Mouse (Mus musculus) lung, embryonic 16.5 days (tissue): ENCODE data around the gene Olfr13. TPM values are rescaled to one million over a fixed set of nuclear protein-coding genes. Genes with fewer than 3 reads are reported as not detected.
"Not testable (repeated sequence)": the region's sequence is repeated elsewhere in the genome, so short reads cannot be mapped to it uniquely, and the experiment has no call there.

Source experiments
- ATAC-seq: fragments of 200-750 bp; cut with Nextera tagmentation; 2 replicates; pipeline ENCODE4 v1.8.0; 2017; ENCODE audit warnings: low read depth, mild to moderate bottlenecking, moderate library complexity
- H3K27ac ChIP-seq: fragments of 300-500 bp; sonication (generic); 2 replicates; pipeline ENCODE4 v1.5.1; 2014; ENCODE audit warnings: mild to moderate bottlenecking, control low read depth, low read length
- H3K27me3 ChIP-seq: fragments of 300-500 bp; sonication (generic); 2 replicates; pipeline ENCODE4 v1.6.1; 2014; ENCODE audit warnings: low read depth, low read length, mixed read lengths; ENCODE audit not compliant: control insufficient read depth, insufficient read depth
- H3K36me3 ChIP-seq: fragments of 300-500 bp; sonication (generic); 2 replicates; pipeline ENCODE4 v1.6.1; 2014; ENCODE audit warnings: low read length; ENCODE audit not compliant: control insufficient read depth, insufficient read depth
- H3K4me1 ChIP-seq: fragments of 300-500 bp; sonication (generic); replicated peaks from 2 replicates; pipeline ENCODE4 v1.6.1; 2014; ENCODE audit warnings: low read length, mixed read lengths; ENCODE audit not compliant: control insufficient read depth, insufficient read depth
- H3K4me2 ChIP-seq: fragments of 300-500 bp; sonication (generic); 2 replicates; pipeline ENCODE4 v1.6.1; 2014; ENCODE audit warnings: low read depth, low read length, control low read depth
- H3K4me3 ChIP-seq: fragments of 300-500 bp; sonication (generic); 2 replicates; pipeline ENCODE4 v1.5.1; 2014; ENCODE audit warnings: mild to moderate bottlenecking, low read length, control low read depth
- H3K9ac ChIP-seq: fragments of 300-500 bp; sonication (generic); 2 replicates; pipeline ENCODE4 v1.6.1; 2014; ENCODE audit warnings: low read length, control low read depth
- H3K9me3 ChIP-seq: fragments of 300-500 bp; sonication (generic); 2 replicates; pipeline ENCODE4 v1.6.1; 2016; ENCODE audit warnings: low read length; ENCODE audit not compliant: control insufficient read depth
- WGBS: fragments of 180-500 bp; shearing (Covaris S2); extraction: QIAGEN DNeasy Blood & Tissue Kit; methylation state at CpG from one replicate; pipeline ENCODE4 v1.1.7; 2014; 5-methylcytosine and 5-hydroxymethylcytosine counted together
- polyA plus RNA-seq: library from polyadenylated mRNA; unstranded; fragments of >200 nt; fragmentation: Nextera tagmentation; extraction: Ambion mirVana; gene quantifications from 2 replicates; pipeline ENCODE4 v1.2.1, GENCODE M21; 2015

Olfr13 gene
- polyA plus RNA-seq, 1 experiment from 2014 or later = not detected

- Histone ChIP-seq H3K27ac (0 out of 2 replicates have a peak overlapping the region, but pooled peaks have one; percentile 22), H3K4me3 (no peak overlapping the region), H3K4me1 (0 out of 2 replicates have a peak, but pooled peaks cover 2% of the 10 kb centered on the region), H3K4me2 (no peak overlapping the region), H3K9me3 (no peaks in the 10 kb centered on the region), H3K27me3 (no peaks in the 10 kb centered on the region), H3K36me3 (no peaks in the 10 kb centered on the region), H3K9ac (no peak overlapping the region)
- peak; percentile 57 for ATAC-seq
- WGBS = 19% methylated on average over 3 of the region's 3 CpGs
These were observed 26.2 kb downstream of the Olfr13 start for GRCm38 (mm10) chr6:43198094-43198493.

DNA sequence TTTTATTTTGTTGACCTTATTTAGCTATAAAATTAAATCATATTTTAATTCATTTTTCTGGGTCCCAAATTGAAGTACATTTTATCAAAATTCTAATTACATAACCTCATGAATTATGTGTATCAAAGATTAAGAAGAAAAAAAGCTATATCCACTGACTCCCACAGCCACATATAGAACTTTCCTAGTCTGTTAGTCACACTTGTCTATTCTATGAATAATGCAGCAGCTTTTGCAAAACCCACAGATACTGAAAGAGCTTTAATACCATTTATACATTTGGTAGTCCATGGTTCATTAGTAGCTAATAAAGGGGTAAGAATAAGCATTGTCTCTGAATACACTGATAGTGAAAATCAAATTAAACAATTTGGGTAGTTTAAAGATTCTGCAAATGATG, 30.8 kb downstream of the Olfr13 start:
- no peaks in the 10 kb centered on the region for H3K4me1 ChIP-seq
- H3K9ac ChIP-seq = no peak overlapping the region
- no peaks in the 10 kb centered on the region for H3K27me3 ChIP-seq
- H3K27ac ChIP-seq = no peak overlapping the region
- ATAC-seq = no peak
- no peak overlapping the region for H3K4me3 ChIP-seq
- H3K36me3 ChIP-seq = no peaks in the 10 kb centered on the region
- H3K9me3 ChIP-seq = no peaks in the 10 kb centered on the region
- no peak overlapping the region for H3K4me2 ChIP-seq

DNA sequence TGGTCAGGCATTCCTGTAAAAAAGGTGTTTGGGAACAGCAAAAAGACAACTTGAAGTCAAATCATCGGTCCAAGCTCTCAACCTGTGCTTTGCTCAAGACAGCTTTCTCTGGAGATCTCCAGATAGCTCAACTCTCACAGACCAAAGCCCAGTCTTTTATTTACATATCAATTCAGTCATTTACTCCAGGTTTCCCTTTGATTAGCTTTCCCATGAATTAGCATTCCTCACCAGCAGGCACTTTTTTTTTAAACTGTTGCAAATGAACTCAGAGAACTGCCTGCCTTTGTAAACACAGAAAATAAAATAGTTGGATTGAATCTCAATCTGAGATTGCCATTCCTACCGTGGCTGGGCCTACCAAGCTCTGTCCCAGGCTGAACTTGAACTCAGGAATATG, 33.4 kb downstream of the Olfr13 start:
- WGBS = 28% methylated on average over 2 of the region's 2 CpGs
- no peak overlapping the region for H3K27ac ChIP-seq

DNA sequence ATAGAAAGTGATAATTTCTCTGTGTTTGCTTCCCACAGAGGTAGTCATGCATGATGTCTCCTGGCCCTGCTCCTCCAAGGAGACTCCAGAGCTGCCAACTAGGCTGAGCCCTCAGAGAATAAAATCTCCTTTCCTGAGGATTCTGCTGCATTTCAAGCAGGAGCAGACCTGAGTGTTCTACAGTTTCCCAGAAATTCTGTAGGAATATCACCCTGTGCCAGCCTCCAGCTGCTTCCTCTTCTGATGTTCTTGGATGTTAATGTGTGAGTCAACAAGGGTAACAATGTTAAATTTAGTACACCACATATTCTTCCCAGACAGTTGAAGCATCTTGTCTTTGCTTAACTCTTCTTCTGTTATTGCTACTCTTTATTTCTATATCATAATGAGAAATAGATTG, 40.9 kb downstream of the Olfr13 start, which contains the start of gene Olfr434:
Gene Olfr434, plus strand, starts transcription at position 149 of the 400 bp plus-strand sequence.
- H3K9me3 ChIP-seq, H3K4me2 ChIP-seq, H3K27me3 ChIP-seq, H3K36me3 ChIP-seq, ATAC-seq, H3K4me1 ChIP-seq, H3K4me3 ChIP-seq, H3K9ac ChIP-seq, H3K27ac ChIP-seq: not testable (repeated sequence)

More for the DNA sequence above, 33.4 kb downstream of the Olfr13 start:
- Histone ChIP-seq H3K27me3 (no peaks in the 10 kb centered on the region), H3K36me3 (no peaks in the 10 kb centered on the region), H3K4me1 (no peaks in the 10 kb centered on the region), H3K4me3 (no peak overlapping the region), H3K9ac (no peak overlapping the region), H3K9me3 (no peaks in the 10 kb centered on the region), H3K4me2 (no peak overlapping the region)
- no peak for ATAC-seq

Other genes with a start within 250 kb of the Olfr13 start
- gene Olfr444, start 223.1 kb upstream of the Olfr13 start, polyA plus RNA-seq = not detected in 2 replicates
- not detected in 2 replicates for gene Olfr441, start 65.8 kb upstream of the Olfr13 start, polyA plus RNA-seq
- gene Olfr237-ps1, start 25.6 kb upstream of the Olfr13 start, polyA plus RNA-seq = not detected in 2 replicates
- gene Olfr437, start 8.9 kb upstream of the Olfr13 start, polyA plus RNA-seq = not detected in 2 replicates
- gene Olfr435, start 25.0 kb downstream of the Olfr13 start, polyA plus RNA-seq = not detected in 2 replicates
- not detected in 2 replicates for gene Olfr434, start 40.9 kb downstream of the Olfr13 start, polyA plus RNA-seq
- not detected in 2 replicates for gene Olfr47, start 59.4 kb downstream of the Olfr13 start, polyA plus RNA-seq
- 23.3 and 25.0 TPM in 2 replicates for gene Arhgef5, start 93.4 kb downstream of the Olfr13 start, polyA plus RNA-seq
- gene Nobox, start 137.4 kb downstream of the Olfr13 start, polyA plus RNA-seq = 0.09 TPM in 1 of 2 replicates, not detected in the other